Mouse (Mus musculus): ENCODE results near the gene Gm44511.

The Gm44511 gene

GRCm38 (mm10) chr6:128826132-128826531 lies at the start of gene Gm44511, which contains the start of gene Klrb1b:
Gm44511 (minus strand) TSS chr6:128826315.
Klrb1b (minus strand) TSS chr6:128826331.
- H3K36me3 ChIP-seq (ENCODE audit: control insufficient read depth, insufficient read depth, low read length, poor library complexity, severe bottlenecking): no peaks in the 10 kb centered on the region
- no peak for DNase-seq (ENCODE audit: low read depth, low spot score)
- H3K27me3 ChIP-seq (ENCODE audit: control insufficient read depth, insufficient read depth, low read length, poor library complexity, severe bottlenecking): no peaks in the 10 kb centered on the region

GRCm38 (mm10) chr6:128871910-128872610 lies 45.9 kb upstream of the Gm44511 start:
- H3K36me3 ChIP-seq (ENCODE audit: control insufficient read depth, insufficient read depth, low read length, poor library complexity, severe bottlenecking): peaks cover 4% of the 10 kb centered on the region; the same call in 1 of the 2 replicates
- peak; percentile 61 for DNase-seq (ENCODE audit: low read depth, low spot score)
- H3K27me3 ChIP-seq (ENCODE audit: control insufficient read depth, insufficient read depth, low read length, poor library complexity, severe bottlenecking): no peaks in the 10 kb centered on the region

- no peak for DNase-seq (ENCODE audit: low read depth, low spot score)
- Histone ChIP-seq H3K36me3 (ENCODE audit: control insufficient read depth, insufficient read depth, low read length, poor library complexity, severe bottlenecking) (0 out of 2 replicates have a peak, but pooled peaks cover 1% of the 10 kb centered on the region), H3K27me3 (ENCODE audit: control insufficient read depth, insufficient read depth, low read length, poor library complexity, severe bottlenecking) (no peaks in the 10 kb centered on the region)
Observed at GRCm38 (mm10) chr6:128868861-128869260, 42.7 kb upstream of the Gm44511 start.

DNA sequence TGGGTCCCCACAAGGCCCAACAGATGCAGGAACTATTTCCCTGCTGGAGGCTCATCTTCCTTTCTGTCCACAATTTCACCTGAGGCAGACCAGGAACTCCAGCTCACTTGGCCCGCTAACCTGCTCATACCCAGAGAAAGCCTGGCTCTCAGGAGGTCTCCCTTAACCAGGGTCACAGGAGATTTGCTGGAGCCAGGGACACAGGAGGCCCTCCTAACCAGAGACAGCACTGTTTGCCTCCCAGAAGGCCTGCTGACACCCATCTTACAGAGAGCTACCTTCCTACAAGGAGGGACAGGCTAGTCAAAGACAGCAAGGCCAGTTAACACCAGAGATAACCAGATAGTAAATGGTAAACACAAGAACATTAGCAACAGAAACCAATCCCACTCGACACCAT lies 31.9 kb upstream of the Gm44511 start:
- no peaks in the 10 kb centered on the region for H3K27me3 ChIP-seq (ENCODE audit: control insufficient read depth, insufficient read depth, low read length, poor library complexity, severe bottlenecking)
- no peak for DNase-seq (ENCODE audit: low read depth, low spot score)
- no peaks in the 10 kb centered on the region for H3K36me3 ChIP-seq (ENCODE audit: control insufficient read depth, insufficient read depth, low read length, poor library complexity, severe bottlenecking)

DNA sequence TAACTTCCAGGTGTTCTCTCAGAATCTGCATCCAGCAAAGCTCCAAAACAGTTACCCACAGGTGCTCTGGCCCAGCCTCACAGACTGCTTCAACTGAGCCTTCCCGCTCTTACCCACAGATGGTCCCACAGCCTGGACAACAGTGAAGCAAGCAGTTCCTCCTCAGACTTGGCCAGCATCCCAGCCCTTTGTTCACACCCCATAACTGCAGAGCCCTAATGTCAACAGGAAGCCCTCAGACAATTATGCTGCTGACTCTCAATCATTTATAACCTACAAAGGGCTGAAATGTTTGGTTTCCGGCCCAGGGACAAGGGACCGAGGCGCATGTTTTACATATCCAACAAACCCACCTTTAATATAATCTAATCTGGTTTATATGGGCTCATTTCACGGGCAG lies 30.1 kb upstream of the Gm44511 start:
- no peaks in the 10 kb centered on the region for H3K27me3 ChIP-seq (ENCODE audit: control insufficient read depth, insufficient read depth, low read length, poor library complexity, severe bottlenecking)
- DNase-seq (ENCODE audit: low read depth, low spot score): peak; percentile 54
- no peaks in the 10 kb centered on the region for H3K36me3 ChIP-seq (ENCODE audit: control insufficient read depth, insufficient read depth, low read length, poor library complexity, severe bottlenecking)

- H3K36me3 ChIP-seq (ENCODE audit: control insufficient read depth, insufficient read depth, low read length, poor library complexity, severe bottlenecking): no peaks in the 10 kb centered on the region
- no peak for DNase-seq (ENCODE audit: low read depth, low spot score)
- no peaks in the 10 kb centered on the region for H3K27me3 ChIP-seq (ENCODE audit: control insufficient read depth, insufficient read depth, low read length, poor library complexity, severe bottlenecking)
Observed at GRCm38 (mm10) chr6:128855477-128855876, 29.4 kb upstream of the Gm44511 start.

GRCm38 (mm10) chr6:128854895-128855294 lies 28.8 kb upstream of the Gm44511 start:
- Histone ChIP-seq H3K36me3 (ENCODE audit: control insufficient read depth, insufficient read depth, low read length, poor library complexity, severe bottlenecking) (no peaks in the 10 kb centered on the region), H3K27me3 (ENCODE audit: control insufficient read depth, insufficient read depth, low read length, poor library complexity, severe bottlenecking) (no peaks in the 10 kb centered on the region)
- DNase-seq (ENCODE audit: low read depth, low spot score): no peak

GRCm38 (mm10) chr6:128854024-128854820 lies 28.1 kb upstream of the Gm44511 start:
- Histone ChIP-seq H3K36me3 (ENCODE audit: control insufficient read depth, insufficient read depth, low read length, poor library complexity, severe bottlenecking) (peaks cover 1% of the 10 kb centered on the region), H3K27me3 (ENCODE audit: control insufficient read depth, insufficient read depth, low read length, poor library complexity, severe bottlenecking) (no peaks in the 10 kb centered on the region)
- peak; percentile 90 for DNase-seq (ENCODE audit: low read depth, low spot score)

- no peaks in the 10 kb centered on the region for H3K27me3 ChIP-seq (ENCODE audit: control insufficient read depth, insufficient read depth, low read length, poor library complexity, severe bottlenecking)
- H3K36me3 ChIP-seq (ENCODE audit: control insufficient read depth, insufficient read depth, low read length, poor library complexity, severe bottlenecking): peaks cover 3% of the 10 kb centered on the region
- DNase-seq (ENCODE audit: low read depth, low spot score): no peak
Observed at GRCm38 (mm10) chr6:128852766-128853165, 26.7 kb upstream of the Gm44511 start.

- DNase-seq (ENCODE audit: low read depth, low spot score): no peak
- Histone ChIP-seq H3K27me3 (ENCODE audit: control insufficient read depth, insufficient read depth, low read length, poor library complexity, severe bottlenecking) (no peaks in the 10 kb centered on the region), H3K36me3 (ENCODE audit: control insufficient read depth, insufficient read depth, low read length, poor library complexity, severe bottlenecking) (peaks cover 9% of the 10 kb centered on the region)
Observed at GRCm38 (mm10) chr6:128851151-128851550, 25.0 kb upstream of the Gm44511 start.

DNA sequence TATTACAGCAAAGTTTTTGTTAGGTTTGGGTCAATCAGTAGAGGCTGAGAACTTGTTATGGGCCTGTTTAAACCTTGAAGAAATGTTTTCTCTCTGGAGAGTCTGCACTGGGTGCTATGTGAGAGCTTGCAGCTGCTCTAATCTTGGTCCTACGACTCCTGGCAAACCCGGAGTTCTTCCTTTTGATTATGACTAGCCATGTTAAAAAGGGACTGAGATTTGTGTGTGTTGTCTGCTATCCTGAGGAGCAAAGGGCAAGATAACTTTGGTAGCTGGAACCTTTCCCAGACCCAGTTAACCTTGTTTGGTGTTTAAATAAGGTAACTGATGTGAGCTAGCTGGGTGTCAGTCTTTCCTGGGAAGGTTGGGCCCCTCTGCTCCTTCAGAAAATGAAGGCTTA lies 24.6 kb upstream of the Gm44511 start:
- DNase-seq (ENCODE audit: low read depth, low spot score): no peak
- H3K27me3 ChIP-seq (ENCODE audit: control insufficient read depth, insufficient read depth, low read length, poor library complexity, severe bottlenecking): no peaks in the 10 kb centered on the region
- H3K36me3 ChIP-seq (ENCODE audit: control insufficient read depth, insufficient read depth, low read length, poor library complexity, severe bottlenecking): peaks cover 9% of the 10 kb centered on the region

DNA sequence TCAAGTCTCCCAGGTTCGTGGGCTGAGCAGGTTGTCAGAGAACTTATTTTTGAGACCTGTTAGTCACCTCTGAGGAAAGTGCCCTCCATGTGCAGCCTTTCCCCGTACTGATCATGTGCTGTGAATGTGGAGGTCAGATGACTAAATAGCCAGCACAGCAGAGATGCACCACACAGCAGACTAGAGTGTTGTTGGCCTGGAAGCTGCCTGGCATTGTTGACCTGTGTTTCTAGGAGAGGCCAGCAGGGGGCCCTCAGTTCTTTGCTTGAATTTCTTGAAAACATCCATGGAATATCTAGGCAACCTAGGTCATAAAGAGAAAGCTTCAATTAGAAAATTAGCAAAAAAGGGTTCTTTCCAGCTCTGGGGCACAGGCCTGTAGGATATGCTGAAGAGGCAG lies 23.8 kb upstream of the Gm44511 start:
- Histone ChIP-seq H3K36me3 (ENCODE audit: control insufficient read depth, insufficient read depth, low read length, poor library complexity, severe bottlenecking) (peaks cover 9% of the 10 kb centered on the region), H3K27me3 (ENCODE audit: control insufficient read depth, insufficient read depth, low read length, poor library complexity, severe bottlenecking) (no peaks in the 10 kb centered on the region)
- DNase-seq (ENCODE audit: low read depth, low spot score): peak; percentile 75

DNA sequence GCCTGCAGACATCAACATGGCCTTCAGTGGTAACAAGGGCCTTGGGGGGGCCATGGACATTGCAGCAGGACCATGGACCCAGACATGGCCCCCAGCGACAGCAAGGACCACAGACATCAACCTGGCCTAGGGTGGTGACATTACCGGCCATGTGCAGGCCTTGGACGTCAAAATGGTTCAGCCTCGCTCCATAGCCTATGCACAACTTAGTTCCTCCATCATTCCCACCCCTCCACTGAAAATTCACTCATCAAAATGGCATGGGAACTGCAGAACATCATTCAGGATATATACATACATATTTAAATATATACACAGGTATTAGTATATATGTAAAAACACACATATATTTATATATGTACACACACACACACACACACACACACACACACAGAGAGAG lies 21.3 kb upstream of the Gm44511 start:
- peaks cover 9% of the 10 kb centered on the region for H3K36me3 ChIP-seq (ENCODE audit: control insufficient read depth, insufficient read depth, low read length, poor library complexity, severe bottlenecking)
- no peaks in the 10 kb centered on the region for H3K27me3 ChIP-seq (ENCODE audit: control insufficient read depth, insufficient read depth, low read length, poor library complexity, severe bottlenecking)
- DNase-seq (ENCODE audit: low read depth, low spot score): no peak

GRCm38 (mm10) chr6:128845998-128846542 lies 20.0 kb upstream of the Gm44511 start:
- peaks cover 9% of the 10 kb centered on the region for H3K36me3 ChIP-seq (ENCODE audit: control insufficient read depth, insufficient read depth, low read length, poor library complexity, severe bottlenecking)
- DNase-seq (ENCODE audit: low read depth, low spot score): no peak
- no peaks in the 10 kb centered on the region for H3K27me3 ChIP-seq (ENCODE audit: control insufficient read depth, insufficient read depth, low read length, poor library complexity, severe bottlenecking)

All from splenic B cell, adult 2 months (primary cell).